Mouse (Mus musculus): ENCODE data around the gene Tubd1.

GRCm38 (mm10) chr11:86500795-86501194 lies 44.0 kb upstream of the Tubd1 start:
- TF ChIP-seq CTCF (IDR thresholded peaks at IDR 0.05; ENCODE audit: extremely low read depth, insufficient read length, insufficient replicate concordance, low read depth, low read length) (no peak), POLR2A (IDR thresholded peaks at IDR 0.05; ENCODE audit: low read depth, low read length) (no peak)
